Mouse (Mus musculus) gastrocnemius, postnatal 4 days (tissue): ENCODE measurements around the gene Mfap1a. TPM values are rescaled to one million over a fixed set of nuclear protein-coding genes. Genes with fewer than 3 reads are reported as not detected.
"Not testable (repeated sequence)": the region's sequence is repeated elsewhere in the genome, so short reads cannot be mapped to it uniquely, and the experiment has no call there.

Experiments used
- DNase-seq, 2 experiments: peaks; one replicate each; pipeline ENCODE4 v3.0.0; 2021 to 2022; ENCODE audit warnings: low spot score in 2 of 2, mixed read lengths in 2 of 2
- long read RNA-seq, 2 experiments: library from polyadenylated mRNA; stranded (forward); transcript quantifications; one replicate each; pipeline ENCODE4 v2.0.0; 2021
- total RNA-seq, 2 experiments: library from RNA; stranded (reverse); gene quantifications; 2 replicates each; pipeline ENCODE4 v1.2.3; 2021

The Mfap1a gene
- total RNA-seq = 10 to 100 TPM; 23.4 to 28.6 TPM
- long read RNA-seq, experiment 1, full-length matches to known transcripts = 18 of 25 reads
- long read RNA-seq, experiment 1, partial matches to known transcripts = 1 of 25 reads
- long read RNA-seq, experiment 1, other reads (novel, unspliced or antisense) = 6 of 25 reads
- long read RNA-seq, experiment 2, full-length matches to known transcripts = 16 of 19 reads
- long read RNA-seq, experiment 2, partial matches to known transcripts = 2 of 19 reads
- long read RNA-seq, experiment 2, other reads (novel, unspliced or antisense) = 1 of 19 reads

- peak; percentile 57 to 76 for DNase-seq
Measured at GRCm38 (mm10) chr2:121505942-121506882, at the start of gene Mfap1a, which contains the start of gene Wdr76. TSS of gene Mfap1a (minus strand) at chr2:121506665. TSS of gene Wdr76 (plus strand) at chr2:121506723.

- no peak for DNase-seq
Measured at GRCm38 (mm10) chr2:121551271-121551670, 44.8 kb upstream of the Mfap1a start.

GRCm38 (mm10) chr2:121549630-121550029, 43.2 kb upstream of the Mfap1a start:
- no peak for DNase-seq

- no peak for DNase-seq
Measured at GRCm38 (mm10) chr2:121544829-121545228, 38.4 kb upstream of the Mfap1a start.

GRCm38 (mm10) chr2:121525056-121525455, 18.6 kb upstream of the Mfap1a start:
- no peak for DNase-seq

- not testable (repeated sequence) for DNase-seq
Measured at GRCm38 (mm10) chr2:121522830-121523229, 16.4 kb upstream of the Mfap1a start.

- no peak for DNase-seq
Measured at GRCm38 (mm10) chr2:121522006-121522405, 15.5 kb upstream of the Mfap1a start.

GRCm38 (mm10) chr2:121518711-121519110, 12.2 kb upstream of the Mfap1a start:
- not testable (repeated sequence) for DNase-seq

GRCm38 (mm10) chr2:121518106-121518505, 11.6 kb upstream of the Mfap1a start:
- no peak for DNase-seq

- no peak for DNase-seq
Measured at GRCm38 (mm10) chr2:121514211-121514610, 7.7 kb upstream of the Mfap1a start.

- DNase-seq = not testable (repeated sequence)
Measured at GRCm38 (mm10) chr2:121512991-121513765, 6.7 kb upstream of the Mfap1a start.

GRCm38 (mm10) chr2:121511401-121511800, 4.9 kb upstream of the Mfap1a start:
- DNase-seq = no peak

GRCm38 (mm10) chr2:121509584-121509983, 3.1 kb upstream of the Mfap1a start:
- peak; percentile 36 to 63 for DNase-seq

- no peak for DNase-seq
Measured at GRCm38 (mm10) chr2:121507951-121508330, 1.5 kb upstream of the Mfap1a start.

GRCm38 (mm10) chr2:121507173-121507950, 897 bp upstream of the Mfap1a start:
- DNase-seq = no peak

- not testable (repeated sequence) for DNase-seq
Measured at GRCm38 (mm10) chr2:121501550-121501949, 4.9 kb downstream of the Mfap1a start.

GRCm38 (mm10) chr2:121484403-121484802, 22.1 kb downstream of the Mfap1a start:
- not testable (repeated sequence) for DNase-seq

- no peak for DNase-seq
Measured at GRCm38 (mm10) chr2:121483576-121483975, 22.9 kb downstream of the Mfap1a start.

GRCm38 (mm10) chr2:121480916-121481315, 25.5 kb downstream of the Mfap1a start:
- not testable (repeated sequence) for DNase-seq

- no peak for DNase-seq
Measured at GRCm38 (mm10) chr2:121480498-121480897, 26.0 kb downstream of the Mfap1a start.
